Mouse (Mus musculus) intestine, embryonic 16.5 days (tissue): Measurements from ENCODE around the gene Myadm. TPM values are rescaled to one million over a fixed set of nuclear protein-coding genes. Genes with fewer than 3 reads are reported as not detected.

Experiments
- ATAC-seq: fragments of 200-750 bp; cut with Nextera tagmentation; 2 replicates; pipeline ENCODE4 v1.8.0; 2017; ENCODE audit warnings: moderate TSS enrichment, moderate library complexity
- H3K27ac ChIP-seq: fragments of 300-500 bp; sonication (generic); 2 replicates; pipeline ENCODE4 v1.5.1; 2014; ENCODE audit warnings: mild to moderate bottlenecking, low read length
- H3K27me3 ChIP-seq: fragments of 300-500 bp; sonication (generic); replicated peaks from 2 replicates; pipeline ENCODE4 v1.6.1; 2014; ENCODE audit warnings: low read length, control low read depth, mixed read lengths; ENCODE audit not compliant: control insufficient read depth, insufficient read depth
- H3K36me3 ChIP-seq: fragments of 300-500 bp; sonication (generic); 2 replicates; pipeline ENCODE4 v1.6.1; 2014; ENCODE audit warnings: low read length, control low read depth; ENCODE audit not compliant: control insufficient read depth, insufficient read depth
- H3K4me1 ChIP-seq: fragments of 300-500 bp; sonication (generic); 2 replicates; pipeline ENCODE4 v1.6.1; 2014; ENCODE audit warnings: low read length, control low read depth, mixed read lengths; ENCODE audit not compliant: control insufficient read depth, insufficient read depth
- H3K4me2 ChIP-seq: fragments of 300-500 bp; sonication (generic); 2 replicates; pipeline ENCODE4 v1.6.1; 2014; ENCODE audit warnings: low read depth, low read length, control low read depth
- H3K4me3 ChIP-seq: fragments of 300-500 bp; sonication (generic); 2 replicates; pipeline ENCODE4 v1.5.1; 2014; ENCODE audit warnings: mild to moderate bottlenecking, low read length
- H3K9ac ChIP-seq: fragments of 300-500 bp; sonication (generic); 2 replicates; pipeline ENCODE4 v1.6.1; 2014; ENCODE audit warnings: low read depth, low read length
- H3K9me3 ChIP-seq: fragments of 300-500 bp; sonication (generic); 2 replicates; pipeline ENCODE4 v1.6.1; 2016; ENCODE audit warnings: low read length, control low read depth; ENCODE audit not compliant: control insufficient read depth
- WGBS: fragments of 180-500 bp; shearing (Covaris S2); extraction: QIAGEN DNeasy Blood & Tissue Kit; methylation state at CpG from one replicate; pipeline ENCODE4 v1.1.7; 2014; 5-methylcytosine and 5-hydroxymethylcytosine counted together
- polyA plus RNA-seq: library from polyadenylated mRNA; unstranded; fragments of >200 nt; fragmentation: Nextera tagmentation; extraction: Ambion mirVana; gene quantifications from 2 replicates; pipeline ENCODE4 v1.2.1, GENCODE M21; 2015

Gene Myadm
- polyA plus RNA-seq, 1 experiment from 2014 or later = 141 TPM

DNA sequence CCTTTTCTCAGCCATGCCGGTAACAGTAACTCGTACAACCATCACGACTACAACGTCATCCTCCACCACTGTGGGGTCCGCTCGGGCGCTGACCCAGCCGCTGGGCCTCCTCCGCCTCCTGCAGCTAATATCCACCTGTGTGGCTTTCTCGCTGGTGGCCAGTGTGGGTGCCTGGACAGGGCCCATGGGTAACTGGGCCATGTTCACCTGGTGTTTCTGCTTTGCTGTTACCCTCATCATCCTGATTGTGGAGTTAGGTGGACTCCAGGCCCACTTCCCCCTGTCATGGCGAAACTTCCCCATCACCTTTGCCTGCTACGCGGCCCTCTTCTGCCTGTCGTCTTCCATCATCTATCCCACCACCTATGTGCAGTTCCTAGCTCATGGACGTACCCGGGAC, 7.8 kb downstream of the Myadm start:
- 92% methylated on average over 16 of the region's 16 CpGs for WGBS
- H3K4me2 ChIP-seq = no peak overlapping the region
- no peak for ATAC-seq
- H3K36me3 ChIP-seq = peaks cover 16% of the 10 kb centered on the region
- H3K9me3 ChIP-seq = no peaks in the 10 kb centered on the region
- no peaks in the 10 kb centered on the region for H3K27me3 ChIP-seq
- no peak overlapping the region for H3K4me3 ChIP-seq
- no peak overlapping the region for H3K27ac ChIP-seq
- peaks cover 35% of the 10 kb centered on the region for H3K4me1 ChIP-seq
- H3K9ac ChIP-seq = no peak overlapping the region

DNA sequence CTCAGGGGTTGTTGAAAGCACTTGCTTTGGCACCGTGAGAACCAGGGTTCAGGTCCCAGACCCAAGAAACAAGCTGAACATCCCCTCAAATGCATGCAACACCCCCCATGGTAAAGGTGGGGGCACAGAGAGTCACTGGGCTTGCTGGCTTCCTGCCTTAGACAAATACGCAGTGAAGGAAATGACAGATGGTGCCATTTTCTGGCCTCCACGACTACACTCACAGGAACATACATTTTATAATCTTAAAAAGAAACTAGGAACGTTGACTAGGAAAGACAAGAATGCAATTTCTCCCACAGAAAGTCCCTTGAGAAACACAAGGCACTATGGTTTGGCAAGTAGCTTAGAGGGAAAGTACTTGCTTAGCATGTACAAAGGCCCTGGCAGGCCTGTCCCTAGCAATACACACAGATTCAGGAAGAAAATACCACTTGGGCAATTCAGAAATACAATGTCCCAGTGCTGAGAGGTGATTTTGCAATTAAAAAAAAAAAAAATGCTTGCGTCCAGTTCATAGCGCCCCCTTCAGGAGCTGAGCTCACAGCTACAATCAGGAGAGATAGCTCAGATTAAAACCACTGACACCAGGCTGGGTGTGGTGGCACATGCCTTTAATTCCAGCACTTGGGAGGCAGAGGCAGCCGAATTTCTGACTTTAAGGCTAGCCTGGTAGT, 11.2 kb downstream of the Myadm start:
- Histone ChIP-seq H3K4me2 (no peak overlapping the region), H3K27me3 (peaks cover 18% of the 10 kb centered on the region), H3K27ac (no peak overlapping the region), H3K36me3 (peaks cover 12% of the 10 kb centered on the region), H3K4me1 (peaks cover 41% of the 10 kb centered on the region), H3K4me3 (no peak overlapping the region), H3K9ac (no peak overlapping the region), H3K9me3 (no peaks in the 10 kb centered on the region)
- no peak for ATAC-seq
- 54% methylated on average over 7 of the region's 7 CpGs for WGBS

DNA sequence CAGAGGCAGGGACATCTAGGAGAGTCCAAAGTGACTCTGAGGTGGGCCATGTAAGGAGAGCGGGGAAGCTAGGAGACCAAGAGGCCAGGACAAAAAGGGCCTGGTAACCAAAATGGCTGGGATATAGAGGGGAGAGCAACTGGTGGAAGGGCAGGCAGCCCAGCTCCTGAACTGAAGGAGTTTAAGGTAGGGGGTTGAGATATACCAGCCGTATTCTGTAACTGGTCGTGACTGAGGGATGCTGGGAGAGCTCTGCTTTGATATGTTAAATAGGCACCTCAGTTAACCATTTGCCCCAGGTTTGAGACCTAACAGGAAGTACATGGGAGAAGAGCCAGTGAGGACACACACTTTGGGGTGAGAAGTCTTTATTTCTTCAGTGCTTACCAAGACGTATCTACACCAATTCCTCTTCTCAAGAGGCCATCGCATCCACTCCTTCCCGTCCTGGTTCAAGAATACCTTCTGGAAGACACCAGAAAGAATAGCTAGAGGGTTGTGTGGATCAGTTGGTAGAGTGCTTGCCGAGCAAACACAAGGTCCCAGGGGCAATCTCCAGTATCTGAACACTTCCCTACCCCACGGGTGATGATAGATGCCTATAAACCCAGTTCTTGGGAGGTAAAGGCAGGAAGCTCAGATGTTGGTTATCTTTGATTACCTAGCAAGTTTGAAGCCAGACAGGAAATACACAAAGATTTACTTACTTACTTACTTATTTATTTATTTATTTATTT, 12.2 kb downstream of the Myadm start:
- Histone ChIP-seq H3K27me3 (peaks cover 24% of the 10 kb centered on the region), H3K4me3 (no peak overlapping the region), H3K4me2 (no peak overlapping the region), H3K4me1 (peaks cover 34% of the 10 kb centered on the region), H3K36me3 (peaks cover 12% of the 10 kb centered on the region), H3K9ac (no peak overlapping the region), H3K27ac (no peak overlapping the region), H3K9me3 (no peaks in the 10 kb centered on the region)
- ATAC-seq = no peak
- 66% methylated on average over 8 of the region's 8 CpGs for whole genome bisulfite sequencing

DNA sequence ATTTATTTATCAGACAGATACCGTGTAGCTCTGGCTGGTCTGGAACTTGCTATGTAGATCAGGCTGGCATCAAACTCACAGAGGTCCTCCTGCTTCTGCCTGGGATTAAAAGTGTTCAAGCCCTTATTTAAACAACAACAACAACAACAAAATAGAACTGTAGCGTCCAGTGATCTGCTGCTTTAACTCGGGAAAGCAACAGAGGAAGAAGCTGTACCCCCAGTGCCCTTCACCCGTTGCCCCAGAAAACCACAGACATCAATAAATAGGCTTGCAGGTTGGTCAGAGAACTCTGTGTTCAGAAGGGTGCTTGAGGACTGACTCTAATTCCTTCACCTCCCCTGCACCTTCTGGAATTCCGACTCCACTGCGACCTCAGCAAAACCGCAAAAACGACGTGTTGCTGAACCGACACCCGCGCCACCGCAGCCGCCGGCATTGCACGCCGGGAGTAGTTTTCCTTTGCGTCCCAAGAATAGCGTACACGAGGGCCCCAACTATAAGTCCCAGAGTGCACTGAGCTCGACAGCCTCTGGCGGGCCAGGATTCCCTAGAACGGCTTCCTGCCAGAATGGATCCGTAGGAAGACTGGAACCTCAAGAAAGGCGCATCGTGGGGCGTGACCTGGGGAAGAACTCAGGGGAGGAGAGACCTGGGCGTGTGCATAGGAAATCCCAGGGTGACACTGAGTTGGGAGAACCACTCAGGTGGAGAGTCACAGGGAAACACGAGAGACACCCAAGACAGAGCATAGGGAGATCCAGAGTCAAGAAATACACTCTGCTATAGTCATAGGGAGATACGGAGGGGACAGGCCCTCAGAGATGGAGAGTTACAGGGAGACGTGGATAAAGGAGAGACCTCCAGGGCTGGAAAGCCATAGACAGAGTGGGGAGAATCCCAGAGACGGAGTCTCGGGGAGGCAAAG, 13.0 kb downstream of the Myadm start:
- Histone ChIP-seq H3K9ac (peak overlapping the region; percentile 63), H3K36me3 (peaks cover 8% of the 10 kb centered on the region), H3K4me2 (peak overlapping the region; percentile 68), H3K4me3 (peak overlapping the region; percentile 38), H3K27me3 (peaks cover 24% of the 10 kb centered on the region), H3K9me3 (no peaks in the 10 kb centered on the region), H3K4me1 (peaks cover 33% of the 10 kb centered on the region), H3K27ac (no peak overlapping the region)
- peak; percentile 59 for ATAC-seq
- WGBS = 8% methylated on average over 33 of the region's 33 CpGs

DNA sequence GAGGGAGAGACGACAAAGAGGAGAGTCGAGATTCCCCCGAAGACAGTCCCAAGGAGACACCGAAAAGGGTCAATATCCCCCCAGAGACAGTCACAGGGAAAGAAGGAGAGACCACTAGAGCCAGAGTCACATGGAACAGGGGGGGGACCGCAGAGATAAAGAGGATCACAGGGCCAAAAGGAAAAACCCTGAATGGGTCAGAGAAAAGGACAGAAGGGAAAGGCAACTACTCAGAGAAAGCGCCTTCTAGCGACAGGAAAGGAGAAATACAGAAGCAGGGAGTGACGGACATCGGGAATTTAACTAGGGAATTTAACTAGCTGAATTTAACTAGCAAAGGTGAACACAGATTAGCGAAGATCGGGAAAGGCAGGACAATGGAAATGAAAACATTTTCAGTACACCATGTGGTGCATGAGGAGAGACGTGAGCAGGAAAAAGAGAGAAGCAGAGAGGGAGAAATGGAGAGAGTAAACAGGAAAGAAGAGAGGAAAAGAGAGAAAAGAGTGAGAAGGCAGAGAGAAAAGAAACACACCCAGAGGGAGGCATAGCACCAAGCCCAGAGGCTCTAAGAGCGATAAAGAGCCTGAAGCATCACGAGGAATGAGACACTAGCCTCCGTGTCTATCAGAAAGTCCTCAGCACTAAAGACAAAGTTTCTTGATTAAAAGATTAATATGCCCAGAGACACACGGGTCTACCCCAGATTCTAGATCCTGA, 13.8 kb downstream of the Myadm start:
- no peaks in the 10 kb centered on the region for H3K9me3 ChIP-seq
- peak overlapping the region; percentile 38 for H3K4me3 ChIP-seq
- peaks cover 27% of the 10 kb centered on the region for H3K4me1 ChIP-seq
- peaks cover 24% of the 10 kb centered on the region for H3K27me3 ChIP-seq
- H3K9ac ChIP-seq = peak overlapping the region; percentile 63; the same call in 1 of the 2 replicates
- ATAC-seq = peak; percentile 24; the same call in 1 of the 2 replicates
- H3K4me2 ChIP-seq = peak overlapping the region; percentile 68
- WGBS = 4% methylated on average over 16 of the region's 16 CpGs
- no peak overlapping the region for H3K27ac ChIP-seq
- peaks cover under 1% of the 10 kb centered on the region for H3K36me3 ChIP-seq

DNA sequence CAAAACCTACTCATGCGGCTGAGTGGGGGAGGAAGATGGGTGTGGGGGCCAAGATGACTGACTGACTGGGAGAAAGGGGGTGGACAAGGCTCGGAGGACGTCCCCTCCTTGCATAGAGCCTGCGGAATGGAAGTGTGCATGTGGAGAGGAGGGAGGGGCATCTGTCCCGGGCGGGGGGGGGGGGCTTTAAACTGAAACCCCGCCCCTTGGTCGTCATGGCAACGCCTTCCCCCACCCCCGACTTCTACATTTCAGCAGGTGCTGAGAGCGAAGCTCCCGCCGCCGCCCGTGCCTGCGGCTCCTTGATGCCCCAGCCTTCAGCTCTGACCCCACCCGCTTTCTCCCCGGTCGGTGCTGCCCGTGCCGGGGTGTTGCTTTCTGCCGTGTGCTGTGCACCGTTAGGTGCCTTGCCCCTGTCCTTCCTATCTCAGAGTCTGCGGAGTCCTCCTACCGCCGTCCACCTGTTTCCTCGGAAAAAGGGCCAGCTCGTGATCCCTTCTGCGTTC, 14.4 kb downstream of the Myadm start:
- H3K4me2 ChIP-seq = peak overlapping the region; percentile 68
- under 1% methylated on average over 28 of the region's 29 CpGs for WGBS

DNA sequence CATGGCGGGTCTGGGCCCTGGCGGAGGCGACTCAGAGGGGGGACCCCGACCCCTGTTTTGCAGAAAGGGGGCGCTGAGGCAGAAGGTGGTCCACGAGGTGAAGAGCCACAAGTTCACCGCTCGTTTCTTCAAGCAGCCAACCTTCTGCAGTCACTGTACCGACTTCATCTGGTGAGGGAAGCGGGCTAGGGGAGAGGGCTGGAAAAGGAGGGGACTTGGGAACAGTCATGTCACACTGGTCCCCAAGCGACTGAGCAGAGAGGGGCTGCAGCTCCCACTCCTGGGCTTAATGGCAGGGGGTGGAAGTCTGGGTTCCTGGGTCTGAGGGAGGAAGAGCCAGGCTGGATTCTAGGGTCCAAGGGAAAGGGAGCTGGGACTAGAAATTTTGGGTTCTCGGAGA, 14.9 kb downstream of the Myadm start:
- H3K4me2 ChIP-seq = peak overlapping the region; percentile 68
- H3K4me3 ChIP-seq = peak overlapping the region; percentile 38
- peaks cover 24% of the 10 kb centered on the region for H3K4me1 ChIP-seq
- 0 out of 2 replicates have a peak, but pooled peaks have one; percentile 2 for ATAC-seq
- no peaks in the 10 kb centered on the region for H3K9me3 ChIP-seq
- H3K27ac ChIP-seq = no peak overlapping the region
- peaks cover 24% of the 10 kb centered on the region for H3K27me3 ChIP-seq
- 5% methylated on average over 12 of the region's 12 CpGs for WGBS
- peak overlapping the region; percentile 53; the same call in 1 of the 2 replicates for H3K9ac ChIP-seq
- no peaks in the 10 kb centered on the region; the same call in 1 of the 2 replicates for H3K36me3 ChIP-seq

More for the DNA sequence above, 14.4 kb downstream of the Myadm start:
- H3K27me3 ChIP-seq = peaks cover 24% of the 10 kb centered on the region
- peak; percentile 68 for ATAC-seq
- H3K4me1 ChIP-seq = peaks cover 24% of the 10 kb centered on the region
- peak overlapping the region; percentile 38 for H3K4me3 ChIP-seq
- peak overlapping the region; percentile 53 for H3K9ac ChIP-seq
- no peak overlapping the region for H3K27ac ChIP-seq
- H3K9me3 ChIP-seq = no peaks in the 10 kb centered on the region
- no peaks in the 10 kb centered on the region; the same call in 1 of the 2 replicates for H3K36me3 ChIP-seq

DNA sequence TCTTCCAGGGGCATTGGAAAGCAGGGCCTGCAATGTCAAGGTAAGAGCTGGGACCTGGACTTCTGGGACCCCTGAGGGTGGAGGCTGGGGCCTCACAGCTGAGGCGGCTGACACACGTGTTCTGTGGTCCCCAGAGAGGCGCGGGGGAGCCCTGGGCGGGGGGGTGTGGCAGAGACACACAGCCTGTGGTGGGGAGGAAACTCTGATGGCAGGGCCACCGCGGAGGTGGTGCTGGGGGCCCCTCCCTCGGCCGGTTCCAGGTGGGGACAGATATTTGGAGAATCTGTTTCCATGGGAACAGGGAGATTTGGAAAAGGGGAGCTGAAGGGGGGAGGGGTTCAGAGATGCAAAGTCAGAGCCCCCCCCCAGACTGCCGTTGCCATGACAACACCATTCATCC, 15.4 kb downstream of the Myadm start:
- Histone ChIP-seq H3K36me3 (no peaks in the 10 kb centered on the region; the same call in 1 of the 2 replicates), H3K4me3 (no peak overlapping the region), H3K9me3 (no peaks in the 10 kb centered on the region), H3K4me2 (no peak overlapping the region), H3K27me3 (peaks cover 24% of the 10 kb centered on the region), H3K9ac (no peak overlapping the region), H3K4me1 (peaks cover 24% of the 10 kb centered on the region), H3K27ac (no peak overlapping the region)
- WGBS = 5% methylated on average over 10 of the region's 10 CpGs
- no peak for ATAC-seq
